Mouse (Mus musculus): ENCODE data around the gene Cdyl2. TPM values are rescaled to one million over a fixed set of nuclear protein-coding genes. Genes with fewer than 3 reads are reported as not detected.
A peak's percentile ranks its signal among the peaks of the same experiment; 100 is the strongest.

The Cdyl2 gene
- polyA plus RNA-seq, 1 experiment from 2014 or later = 9.4 TPM

- WGBS = 3% methylated on average over 26 of the region's 46 CpGs
- ATAC-seq (ENCODE audit: low FRiP score) = peak; percentile 65
- Histone ChIP-seq H3K27ac (peak overlapping the region; percentile 93), H3K4me1 (replicated peaks) (peaks cover 9% of the 10 kb centered on the region), H3K4me3 (peak overlapping the region; percentile 74), H3K4me2 (peak overlapping the region; percentile 80), H3K27me3 (peaks cover 16% of the 10 kb centered on the region), H3K9me3 (peaks cover 10% of the 10 kb centered on the region; the same call in 1 of the 2 replicates), H3K9ac (peak overlapping the region; percentile 87), H3K36me3 (peaks cover 9% of the 10 kb centered on the region)
Measured at GRCm38 (mm10) chr8:116731976-116732683, 661 bp downstream of the Cdyl2 start.

- Histone ChIP-seq H3K4me2 (no peak overlapping the region), H3K4me3 (no peak overlapping the region), H3K27ac (no peak overlapping the region), H3K9ac (no peak overlapping the region), H3K4me1 (replicated peaks) (no peaks in the 10 kb centered on the region), H3K27me3 (no peaks in the 10 kb centered on the region), H3K9me3 (peaks cover 38% of the 10 kb centered on the region), H3K36me3 (peaks cover 23% of the 10 kb centered on the region)
- WGBS = 94% methylated on average over 2 of the region's 2 CpGs
- ATAC-seq (ENCODE audit: low FRiP score) = no peak
Measured at GRCm38 (mm10) chr8:116721451-116721850, 11.3 kb downstream of the Cdyl2 start.

- Histone ChIP-seq H3K9me3 (peaks cover 13% of the 10 kb centered on the region), H3K27ac (no peak overlapping the region), H3K9ac (no peak overlapping the region), H3K4me2 (no peak overlapping the region), H3K36me3 (peaks cover 5% of the 10 kb centered on the region; the same call in 1 of the 2 replicates), H3K27me3 (no peaks in the 10 kb centered on the region), H3K4me3 (no peak overlapping the region), H3K4me1 (replicated peaks) (no peaks in the 10 kb centered on the region)
- no peak for ATAC-seq (ENCODE audit: low FRiP score)
- WGBS = 84% methylated on average over 3 of the region's 3 CpGs
Measured at GRCm38 (mm10) chr8:116707496-116707895, 25.3 kb downstream of the Cdyl2 start.

GRCm38 (mm10) chr8:116702501-116702900 is 30.3 kb downstream of the Cdyl2 start:
- no peak for ATAC-seq (ENCODE audit: low FRiP score)
- H3K27ac ChIP-seq = no peak overlapping the region
- H3K36me3 ChIP-seq = peaks cover 17% of the 10 kb centered on the region
- H3K27me3 ChIP-seq = no peaks in the 10 kb centered on the region
- no peak overlapping the region for H3K4me2 ChIP-seq
- H3K9ac ChIP-seq = no peak overlapping the region
- H3K4me3 ChIP-seq = no peak overlapping the region
- H3K4me1 ChIP-seq (replicated peaks) = no peaks in the 10 kb centered on the region
- H3K9me3 ChIP-seq = peaks cover 22% of the 10 kb centered on the region
- whole genome bisulfite sequencing = 84% methylated on average over 6 of the region's 6 CpGs

DNA sequence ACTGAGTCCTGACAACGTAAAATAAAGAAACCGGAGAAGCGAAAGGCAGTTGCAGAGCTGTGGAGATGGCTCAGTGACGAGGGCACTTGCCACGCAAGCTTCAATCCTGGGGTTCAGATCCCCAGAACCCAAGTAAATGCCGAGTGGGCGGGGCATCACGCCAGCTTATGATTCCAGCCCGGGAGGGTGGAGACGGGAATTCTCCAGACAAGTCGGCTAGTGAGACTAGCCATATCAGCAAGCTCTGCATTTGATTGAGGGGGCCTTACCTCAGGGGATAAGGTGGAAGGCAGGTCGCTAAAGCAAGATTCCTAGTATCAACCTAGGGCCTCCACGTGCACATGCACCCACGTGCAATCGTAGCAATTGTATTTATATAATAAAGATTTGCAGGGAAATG is 39.9 kb downstream of the Cdyl2 start:
- Histone ChIP-seq H3K27me3 (no peaks in the 10 kb centered on the region), H3K4me3 (no peak overlapping the region), H3K4me2 (no peak overlapping the region), H3K27ac (no peak overlapping the region), H3K9me3 (no peaks in the 10 kb centered on the region), H3K9ac (no peak overlapping the region), H3K36me3 (peaks cover 3% of the 10 kb centered on the region; the same call in 1 of the 2 replicates), H3K4me1 (replicated peaks) (no peaks in the 10 kb centered on the region)
- no peak for ATAC-seq (ENCODE audit: low FRiP score)
- WGBS = 88% methylated on average over 15 of the region's 15 CpGs

GRCm38 (mm10) chr8:116689741-116690140 is 43.0 kb downstream of the Cdyl2 start:
- no peak overlapping the region for H3K4me2 ChIP-seq
- no peaks in the 10 kb centered on the region for H3K27me3 ChIP-seq
- H3K9me3 ChIP-seq = no peaks in the 10 kb centered on the region
- H3K9ac ChIP-seq = no peak overlapping the region
- no peak overlapping the region for H3K4me3 ChIP-seq
- no peak overlapping the region for H3K27ac ChIP-seq
- 90% methylated on average over 3 of the region's 3 CpGs for WGBS
- no peaks in the 10 kb centered on the region for H3K36me3 ChIP-seq
- no peaks in the 10 kb centered on the region for H3K4me1 ChIP-seq (replicated peaks)
- ATAC-seq (ENCODE audit: low FRiP score) = no peak

- Histone ChIP-seq H3K4me1 (replicated peaks) (no peaks in the 10 kb centered on the region), H3K9ac (no peak overlapping the region)
- WGBS = 92% methylated on average over 1 of the region's 1 CpGs
Measured at GRCm38 (mm10) chr8:116676174-116676573, 56.6 kb downstream of the Cdyl2 start.

GRCm38 (mm10) chr8:116673966-116674805 is 58.6 kb downstream of the Cdyl2 start:
- WGBS = 84% methylated on average over 10 of the region's 10 CpGs
- H3K4me1 ChIP-seq (replicated peaks) = no peaks in the 10 kb centered on the region
- no peaks in the 10 kb centered on the region for H3K36me3 ChIP-seq
- H3K9ac ChIP-seq = no peak overlapping the region
- no peak overlapping the region for H3K4me3 ChIP-seq
- no peak overlapping the region for H3K4me2 ChIP-seq
- no peaks in the 10 kb centered on the region for H3K27me3 ChIP-seq
- H3K27ac ChIP-seq = no peak overlapping the region
- no peak for ATAC-seq (ENCODE audit: low FRiP score)
- peaks cover 4% of the 10 kb centered on the region; the same call in 1 of the 2 replicates for H3K9me3 ChIP-seq

More at GRCm38 (mm10) chr8:116676174-116676573, 56.6 kb downstream of the Cdyl2 start:
- no peaks in the 10 kb centered on the region for H3K9me3 ChIP-seq
- H3K4me2 ChIP-seq = no peak overlapping the region
- H3K27me3 ChIP-seq = no peaks in the 10 kb centered on the region
- 0 out of 2 replicates have a peak, but pooled peaks cover 4% of the 10 kb centered on the region for H3K36me3 ChIP-seq
- no peak for ATAC-seq (ENCODE audit: low FRiP score)
- H3K27ac ChIP-seq = no peak overlapping the region
- H3K4me3 ChIP-seq = no peak overlapping the region

DNA sequence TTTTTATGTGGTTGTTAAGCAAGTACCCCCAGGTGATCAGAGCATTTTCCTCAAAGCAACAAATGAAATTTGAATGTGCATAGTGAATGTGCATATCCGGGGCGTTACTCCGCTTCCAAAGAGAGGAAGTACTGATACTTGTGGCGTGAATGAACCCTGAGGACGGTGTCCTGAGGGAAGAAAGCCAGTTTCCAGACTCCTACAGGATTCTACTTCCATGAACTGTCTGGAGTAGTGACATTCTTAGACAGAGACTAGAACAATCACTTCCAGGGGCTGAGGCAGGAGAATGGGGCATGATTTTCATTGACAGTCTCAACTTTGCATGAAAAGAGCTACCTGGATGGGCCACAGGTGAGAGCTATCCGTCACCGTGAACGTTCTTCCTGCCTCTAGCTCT is 59.3 kb downstream of the Cdyl2 start:
- Histone ChIP-seq H3K36me3 (no peaks in the 10 kb centered on the region), H3K4me1 (replicated peaks) (no peaks in the 10 kb centered on the region), H3K4me3 (no peak overlapping the region), H3K27me3 (no peaks in the 10 kb centered on the region), H3K27ac (no peak overlapping the region), H3K9me3 (peaks cover 5% of the 10 kb centered on the region; the same call in 1 of the 2 replicates), H3K9ac (no peak overlapping the region), H3K4me2 (no peak overlapping the region)
- no peak for ATAC-seq (ENCODE audit: low FRiP score)
- WGBS = 87% methylated on average over 8 of the region's 8 CpGs

- no peaks in the 10 kb centered on the region; the same call in 1 of the 2 replicates for H3K36me3 ChIP-seq
- no peak overlapping the region for H3K4me2 ChIP-seq
- WGBS = 94% methylated on average over 4 of the region's 4 CpGs
- H3K27me3 ChIP-seq = no peaks in the 10 kb centered on the region
- no peak for ATAC-seq (ENCODE audit: low FRiP score)
- H3K4me1 ChIP-seq (replicated peaks) = no peaks in the 10 kb centered on the region
- H3K9me3 ChIP-seq = peaks cover 6% of the 10 kb centered on the region; the same call in 1 of the 2 replicates
- H3K27ac ChIP-seq = no peak overlapping the region
- H3K9ac ChIP-seq = no peak overlapping the region
- no peak overlapping the region for H3K4me3 ChIP-seq
Measured at GRCm38 (mm10) chr8:116673052-116673451, 59.7 kb downstream of the Cdyl2 start.

GRCm38 (mm10) chr8:116671543-116671942 is 61.2 kb downstream of the Cdyl2 start:
- H3K4me3 ChIP-seq = no peak overlapping the region
- no peaks in the 10 kb centered on the region for H3K27me3 ChIP-seq
- no peaks in the 10 kb centered on the region for H3K4me1 ChIP-seq (replicated peaks)
- no peak overlapping the region for H3K27ac ChIP-seq
- peaks cover 13% of the 10 kb centered on the region; the same call in 1 of the 2 replicates for H3K9me3 ChIP-seq
- H3K36me3 ChIP-seq = no peaks in the 10 kb centered on the region; the same call in 1 of the 2 replicates
- H3K4me2 ChIP-seq = no peak overlapping the region
- no peak for ATAC-seq (ENCODE audit: low FRiP score)
- WGBS = 74% methylated on average over 5 of the region's 5 CpGs
- no peak overlapping the region for H3K9ac ChIP-seq

GRCm38 (mm10) chr8:116670604-116671003 is 62.2 kb downstream of the Cdyl2 start:
- no peaks in the 10 kb centered on the region for H3K4me1 ChIP-seq (replicated peaks)
- H3K27ac ChIP-seq = no peak overlapping the region
- H3K27me3 ChIP-seq = no peaks in the 10 kb centered on the region
- H3K4me3 ChIP-seq = no peak overlapping the region
- H3K9me3 ChIP-seq = peaks cover 13% of the 10 kb centered on the region; the same call in 1 of the 2 replicates
- H3K36me3 ChIP-seq = no peaks in the 10 kb centered on the region; the same call in 1 of the 2 replicates
- 90% methylated on average over 7 of the region's 7 CpGs for WGBS
- H3K4me2 ChIP-seq = no peak overlapping the region
- H3K9ac ChIP-seq = no peak overlapping the region
- no peak for ATAC-seq (ENCODE audit: low FRiP score)
